Mouse (Mus musculus) intestine, embryonic 15.5 days (tissue): ENCODE measurements around the gene Pnma1. TPM values are rescaled to one million over a fixed set of nuclear protein-coding genes. Genes with fewer than 3 reads are reported as not detected.

Experiments
- ATAC-seq: fragments of 200-750 bp; cut with Nextera tagmentation; 2 replicates; pipeline ENCODE4 v1.8.0; 2017; ENCODE audit warnings: moderate TSS enrichment, moderate library complexity
- H3K27ac ChIP-seq: fragments of 300-500 bp; sonication (generic); 2 replicates; pipeline ENCODE4 v1.5.1; 2015; ENCODE audit warnings: mild to moderate bottlenecking, inconsistent platforms
- H3K27me3 ChIP-seq: fragments of 300-500 bp; sonication (generic); replicated peaks from 2 replicates; pipeline ENCODE4 v1.6.1; 2015; ENCODE audit warnings: inconsistent platforms
- H3K36me3 ChIP-seq: fragments of 300-500 bp; sonication (generic); 2 replicates; pipeline ENCODE4 v1.6.1; 2015; ENCODE audit warnings: inconsistent platforms
- H3K4me1 ChIP-seq: fragments of 300-500 bp; sonication (generic); replicated peaks from 2 replicates; pipeline ENCODE4 v1.6.1; 2015; ENCODE audit warnings: inconsistent platforms
- H3K4me2 ChIP-seq: fragments of 300-500 bp; sonication (generic); replicated peaks from 2 replicates; pipeline ENCODE4 v1.6.1; 2015; ENCODE audit warnings: mild to moderate bottlenecking, inconsistent platforms
- H3K4me3 ChIP-seq: fragments of 300-500 bp; sonication (generic); replicated peaks from 2 replicates; pipeline ENCODE4 v1.5.1; 2015; ENCODE audit warnings: inconsistent platforms
- H3K9ac ChIP-seq: fragments of 300-500 bp; sonication (generic); 2 replicates; pipeline ENCODE4 v1.6.1; 2015; ENCODE audit warnings: inconsistent platforms
- H3K9me3 ChIP-seq: fragments of 300-500 bp; sonication (generic); 2 replicates; pipeline ENCODE4 v1.6.1; 2016; ENCODE audit warnings: inconsistent platforms
- WGBS: fragments of 180-500 bp; shearing (Covaris S2); methylation state at CpG from one replicate; pipeline ENCODE4 v1.1.7; 2015; 5-methylcytosine and 5-hydroxymethylcytosine counted together
- polyA plus RNA-seq: library from polyadenylated mRNA; unstranded; fragments of >200 nt; fragmentation: Nextera tagmentation; extraction: Ambion mirVana; gene quantifications from 2 replicates; pipeline ENCODE4 v1.2.1, GENCODE M21; 2015

The Pnma1 gene
- polyA plus RNA-seq = 0.59 and 0.63 TPM in 2 replicates

GRCm38 (mm10) chr12:84147954-84148621 is at the start of gene Pnma1:
Gene Pnma1 (minus strand): TSS chr12:84148489.
- peak; percentile 67 for ATAC-seq
- H3K9me3 ChIP-seq = no peaks in the 10 kb centered on the region
- H3K27me3 ChIP-seq = no peaks in the 10 kb centered on the region
- H3K9ac ChIP-seq = peak within 1 kb of the TSS; percentile 49
- peak within 1 kb of the TSS; percentile 50 for H3K4me3 ChIP-seq
- 2% methylated on average over 50 of the region's 50 CpGs for WGBS
- H3K27ac ChIP-seq = no peak within 1 kb of the TSS
- peaks cover 19% of the 10 kb centered on the region for H3K4me1 ChIP-seq
- peak within 1 kb of the TSS; percentile 94 for H3K4me2 ChIP-seq
- peaks cover 6% of the 10 kb centered on the region; the same call in 1 of the 2 replicates for H3K36me3 ChIP-seq

- Histone ChIP-seq H3K4me1 (peaks cover 35% of the 10 kb centered on the region), H3K9ac (no peak overlapping the region), H3K9me3 (no peaks in the 10 kb centered on the region), H3K27me3 (no peaks in the 10 kb centered on the region), H3K4me3 (no peak overlapping the region), H3K4me2 (0 out of 2 replicates have a peak overlapping the region, but pooled peaks have one; percentile 93), H3K36me3 (no peaks in the 10 kb centered on the region; the same call in 1 of the 2 replicates), H3K27ac (no peak overlapping the region)
- WGBS = 51% methylated on average over 6 of the region's 6 CpGs
- ATAC-seq = no peak
Observed at GRCm38 (mm10) chr12:84195195-84195594, 46.9 kb upstream of the Pnma1 start.

GRCm38 (mm10) chr12:84194400-84195109 is 46.3 kb upstream of the Pnma1 start:
- H3K4me1 ChIP-seq = peaks cover 41% of the 10 kb centered on the region
- H3K9ac ChIP-seq = peak overlapping the region; percentile 28
- peak overlapping the region; percentile 93 for H3K4me2 ChIP-seq
- no peaks in the 10 kb centered on the region for H3K36me3 ChIP-seq
- H3K9me3 ChIP-seq = no peaks in the 10 kb centered on the region
- no peaks in the 10 kb centered on the region for H3K27me3 ChIP-seq
- ATAC-seq = no peak; the same call in 1 of the 2 replicates
- peak overlapping the region; percentile 100 for H3K27ac ChIP-seq
- WGBS = 4% methylated on average over 13 of the region's 13 CpGs
- H3K4me3 ChIP-seq = peak overlapping the region; percentile 86

- peak; percentile 91 for ATAC-seq
- H3K36me3 ChIP-seq = no peaks in the 10 kb centered on the region
- WGBS = under 1% methylated on average over 48 of the region's 49 CpGs
Observed at GRCm38 (mm10) chr12:84193642-84194399, 45.5 kb upstream of the Pnma1 start.

GRCm38 (mm10) chr12:84192741-84193641 is 44.7 kb upstream of the Pnma1 start:
- Histone ChIP-seq H3K4me1 (peaks cover 57% of the 10 kb centered on the region), H3K27me3 (no peaks in the 10 kb centered on the region), H3K36me3 (no peaks in the 10 kb centered on the region), H3K9ac (peak overlapping the region; percentile 86), H3K9me3 (no peaks in the 10 kb centered on the region), H3K27ac (peak overlapping the region; percentile 100), H3K4me3 (peak overlapping the region; percentile 86), H3K4me2 (peak overlapping the region; percentile 93)
- peak; percentile 37 for ATAC-seq
- WGBS = under 1% methylated on average over 101 of the region's 102 CpGs

More at GRCm38 (mm10) chr12:84193642-84194399, 45.5 kb upstream of the Pnma1 start:
- Histone ChIP-seq H3K4me1 (peaks cover 49% of the 10 kb centered on the region), H3K9me3 (no peaks in the 10 kb centered on the region), H3K27ac (peak overlapping the region; percentile 100), H3K4me3 (peak overlapping the region; percentile 86), H3K9ac (peak overlapping the region; percentile 86), H3K4me2 (peak overlapping the region; percentile 93), H3K27me3 (no peaks in the 10 kb centered on the region)

- peak overlapping the region; percentile 93 for H3K4me2 ChIP-seq
- 5% methylated on average over 13 of the region's 13 CpGs for WGBS
- no peaks in the 10 kb centered on the region for H3K27me3 ChIP-seq
- peak overlapping the region; percentile 86 for H3K9ac ChIP-seq
- no peaks in the 10 kb centered on the region for H3K9me3 ChIP-seq
- no peak for ATAC-seq
- H3K4me1 ChIP-seq = peaks cover 64% of the 10 kb centered on the region
- peak overlapping the region; percentile 86 for H3K4me3 ChIP-seq
- no peaks in the 10 kb centered on the region for H3K36me3 ChIP-seq
- H3K27ac ChIP-seq = peak overlapping the region; percentile 100; the same call in 1 of the 2 replicates
Observed at GRCm38 (mm10) chr12:84192280-84192679, 44.0 kb upstream of the Pnma1 start.

GRCm38 (mm10) chr12:84191770-84192169 is 43.5 kb upstream of the Pnma1 start:
- Histone ChIP-seq H3K27ac (no peak overlapping the region), H3K4me1 (peaks cover 69% of the 10 kb centered on the region), H3K9me3 (no peaks in the 10 kb centered on the region), H3K27me3 (no peaks in the 10 kb centered on the region), H3K36me3 (peaks cover 2% of the 10 kb centered on the region; the same call in 1 of the 2 replicates), H3K9ac (peak overlapping the region; percentile 86), H3K4me3 (peak overlapping the region; percentile 86), H3K4me2 (peak overlapping the region; percentile 93)
- ATAC-seq = no peak
- 21% methylated on average over 5 of the region's 5 CpGs for WGBS

- no peak for ATAC-seq
- H3K27ac ChIP-seq = no peak overlapping the region
- H3K4me1 ChIP-seq = peaks cover 72% of the 10 kb centered on the region
- peak overlapping the region; percentile 93 for H3K4me2 ChIP-seq
- 75% methylated on average over 7 of the region's 7 CpGs for WGBS
- H3K4me3 ChIP-seq = 0 out of 2 replicates have a peak overlapping the region, but pooled peaks have one; percentile 8
- H3K27me3 ChIP-seq = no peaks in the 10 kb centered on the region
- no peaks in the 10 kb centered on the region for H3K9me3 ChIP-seq
- peaks cover 7% of the 10 kb centered on the region; the same call in 1 of the 2 replicates for H3K36me3 ChIP-seq
- no peak overlapping the region for H3K9ac ChIP-seq
Observed at GRCm38 (mm10) chr12:84191190-84191589, 42.9 kb upstream of the Pnma1 start.

- H3K9me3 ChIP-seq = no peaks in the 10 kb centered on the region
- WGBS = 43% methylated on average over 15 of the region's 15 CpGs
- H3K9ac ChIP-seq = 0 out of 2 replicates have a peak overlapping the region, but pooled peaks have one; percentile 3
- no peak overlapping the region for H3K27ac ChIP-seq
- H3K4me3 ChIP-seq = no peak overlapping the region
- H3K36me3 ChIP-seq = peaks cover 8% of the 10 kb centered on the region; the same call in 1 of the 2 replicates
- no peak for ATAC-seq
- peak overlapping the region; percentile 26 for H3K4me2 ChIP-seq
- no peaks in the 10 kb centered on the region for H3K27me3 ChIP-seq
- H3K4me1 ChIP-seq = peaks cover 74% of the 10 kb centered on the region
Observed at GRCm38 (mm10) chr12:84190151-84190820, 42.0 kb upstream of the Pnma1 start.

GRCm38 (mm10) chr12:84188881-84189444 is 40.7 kb upstream of the Pnma1 start:
- Histone ChIP-seq H3K9me3 (no peaks in the 10 kb centered on the region), H3K9ac (no peak overlapping the region), H3K36me3 (peaks cover 8% of the 10 kb centered on the region; the same call in 1 of the 2 replicates), H3K27me3 (no peaks in the 10 kb centered on the region), H3K4me1 (peaks cover 67% of the 10 kb centered on the region), H3K4me2 (no peak overlapping the region; the same call in 1 of the 2 replicates), H3K4me3 (no peak overlapping the region), H3K27ac (peak overlapping the region; percentile 48; the same call in 1 of the 2 replicates)
- ATAC-seq = no peak
- 61% methylated on average over 14 of the region's 14 CpGs for WGBS
